Comparison of ENCODE assay signal across 23 mouse cellular contexts in genomic region chr17:36233572-36233971, GRCm38 (mm10). TPM values are rescaled to one million over a fixed set of nuclear protein-coding genes. Genes with fewer than 3 reads are reported as not detected.
"Had no signal": no experiment of that assay in that cellular context is flagged by ENCODE, and none has a peak within 500 bp of the region (broad histone marks: within the 10 kb centered on the region; RNA-seq: fewer than 3 reads in every experiment).

No protein-coding gene starts in this region.

- H3K36me3 ChIP-seq: midbrain, embryonic 10.5 days; neural tube, embryonic 12.5 days; stomach, embryonic 15.5 days had no signal

- DNase-seq: lung, adult 18-20 months; lung, embryonic 14.5 days; lung, postnatal 10 days; lung, postnatal 4 days; midbrain, embryonic 14.5 days; right cerebral cortex, postnatal 14 days; thymus, adult 2 months; thymus, postnatal 25 days; thymus, postnatal 4 days had no signal

- H3K4me2 ChIP-seq: lung, embryonic 14.5 days; neural tube, embryonic 12.5 days; stomach, embryonic 15.5 days had no signal

- H3K27ac ChIP-seq: midbrain, embryonic 10.5 days; neural tube, embryonic 12.5 days; stomach, embryonic 15.5 days; stomach, postnatal 0 days had no signal

- H3K9me3 ChIP-seq: midbrain, embryonic 10.5 days; neural tube, embryonic 12.5 days; stomach, embryonic 15.5 days had no signal

- H3K4me3 ChIP-seq: midbrain, embryonic 10.5 days; neural tube, embryonic 12.5 days; stomach, embryonic 15.5 days had no signal

RNA-seq across cellular contexts. Expression of gene H2-T3, which starts 43.5 kb away (rescaled TPM):
- total RNA-seq: megakaryocyte, adult 5-6 weeks; megakaryocyte-erythroid progenitor cell, adult 5-6 weeks; neutrophil, adult 5-6 weeks had no signal
- polyA plus RNA-seq: midbrain, embryonic 10.5 days; midbrain, embryonic 14.5 days; midbrain, embryonic 16.5 days; neural tube, embryonic 12.5 days; neural tube, embryonic 14.5 days; spleen, adult 2 months; stomach, postnatal 0 days; testis, adult 2 months had no signal

RNA-seq across cellular contexts. Expression of gene H2-M10.2, which starts 52.7 kb away (rescaled TPM):
- total RNA-seq: megakaryocyte, adult 5-6 weeks; megakaryocyte-erythroid progenitor cell, adult 5-6 weeks; neutrophil, adult 5-6 weeks had no signal
- polyA plus RNA-seq: liver, embryonic 16.5 days; lung, embryonic 14.5 days; lung, embryonic 16.5 days; neural tube, embryonic 12.5 days; spleen, adult 2 months; stomach, embryonic 15.5 days; stomach, postnatal 0 days; thymus, adult 2 months; urinary bladder, adult 2 months had no signal
